Mouse (Mus musculus) cerebellum, postnatal 4 days (tissue): ENCODE data around the gene Nfu1.

ENCODE experiments used
- DNase-seq, 2 experiments: peaks; one replicate each; pipeline ENCODE4 v3.0.0; 2022; ENCODE audit warnings: low spot score in 2 of 2, mixed read lengths in 1 of 2

Nfu1 gene

DNA sequence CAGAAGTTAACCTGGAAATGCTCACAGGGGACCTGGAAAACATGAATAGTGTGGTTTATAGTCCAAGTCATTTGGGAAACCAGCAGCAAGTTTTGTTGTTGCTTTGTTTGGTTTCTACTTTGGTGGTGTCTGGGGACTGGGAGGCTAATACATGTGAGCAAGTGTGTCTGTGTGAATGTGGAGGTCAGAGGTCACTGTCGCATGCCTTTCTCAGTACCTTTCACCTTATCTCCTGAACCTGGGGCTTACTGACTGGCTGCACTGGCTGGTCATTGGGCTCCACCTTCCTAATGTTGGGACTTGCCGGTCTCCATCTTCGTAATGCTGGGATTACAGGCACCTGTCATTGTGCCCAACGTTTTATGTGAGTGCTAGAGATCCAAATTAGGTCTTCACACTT lies 61.6 kb downstream of the Nfu1 start:
- no peak for DNase-seq

DNA sequence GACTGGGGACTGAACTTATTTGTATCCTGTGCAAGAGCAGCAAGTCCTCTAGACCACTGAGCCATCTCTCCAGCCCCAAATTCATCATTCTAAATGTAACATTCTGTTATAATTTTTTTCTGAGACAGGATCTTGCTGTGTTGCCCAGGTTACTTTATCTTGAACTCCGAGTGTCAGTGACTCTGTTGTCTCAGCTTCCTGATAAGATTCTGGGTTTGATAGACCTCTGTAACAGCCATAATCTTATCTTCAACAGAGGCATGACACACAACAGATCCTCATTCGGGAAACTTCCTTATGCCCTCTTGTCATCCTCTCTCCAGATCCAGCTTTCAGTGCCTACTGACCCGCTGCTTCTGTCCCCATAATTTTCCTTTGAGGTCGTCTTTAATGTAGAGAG lies 63.7 kb downstream of the Nfu1 start:
- no peak for DNase-seq

DNA sequence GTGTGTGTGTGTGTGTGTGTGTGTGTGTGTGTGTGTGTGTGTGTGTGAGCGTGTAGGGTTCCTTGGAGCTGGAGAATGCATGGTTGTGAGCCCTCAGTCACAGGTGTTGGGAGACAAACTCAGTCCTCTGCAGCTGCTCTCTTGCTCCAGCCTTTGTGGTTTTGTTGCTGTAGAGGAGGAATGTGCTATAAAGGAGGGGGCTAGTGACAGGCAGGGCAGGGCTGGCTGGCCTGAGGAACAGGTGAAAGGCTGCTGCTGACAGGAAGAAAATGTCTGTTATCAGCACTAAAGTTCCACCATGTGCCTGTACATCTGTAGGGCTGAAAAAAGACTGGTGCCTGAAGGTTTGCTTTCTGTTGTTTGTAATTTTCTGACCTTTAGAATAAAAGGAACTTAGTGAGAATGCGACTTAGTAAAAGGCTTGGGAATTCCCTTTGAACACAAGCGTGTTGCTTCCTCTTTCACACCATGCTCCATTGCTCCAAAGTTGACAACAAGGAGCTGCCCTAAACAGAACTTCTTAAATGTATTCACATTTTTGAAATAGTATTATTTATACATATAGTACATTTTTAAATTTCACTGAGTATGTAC lies 66.2 kb downstream of the Nfu1 start:
- no peak for DNase-seq
